Mouse (Mus musculus): Measurements from ENCODE around the gene Tmprss11a.

Gene Tmprss11a

DNA sequence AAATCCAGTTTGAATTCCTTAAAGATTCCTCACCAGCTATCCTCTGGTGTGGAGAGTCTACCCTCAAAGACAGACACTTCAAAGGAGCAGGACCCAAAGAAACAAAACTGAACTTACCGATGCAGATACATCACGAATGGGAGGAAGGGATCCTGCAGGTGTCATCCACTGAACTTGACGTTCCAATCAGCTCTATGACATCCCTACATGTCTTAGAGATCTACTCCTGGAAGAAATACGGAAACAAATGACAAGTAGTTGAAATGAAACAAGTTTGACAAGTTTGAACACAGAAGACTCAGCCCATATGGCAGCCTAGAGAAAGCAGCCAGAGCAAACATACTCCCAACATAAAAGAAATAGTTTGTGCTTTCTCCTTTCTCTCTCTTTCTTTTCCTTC is at the start of gene Tmprss11a:
Gene Tmprss11a, minus strand, starts transcription at position 101 of the 400 bp plus-strand sequence.
- no peak for DNase-seq

DNA sequence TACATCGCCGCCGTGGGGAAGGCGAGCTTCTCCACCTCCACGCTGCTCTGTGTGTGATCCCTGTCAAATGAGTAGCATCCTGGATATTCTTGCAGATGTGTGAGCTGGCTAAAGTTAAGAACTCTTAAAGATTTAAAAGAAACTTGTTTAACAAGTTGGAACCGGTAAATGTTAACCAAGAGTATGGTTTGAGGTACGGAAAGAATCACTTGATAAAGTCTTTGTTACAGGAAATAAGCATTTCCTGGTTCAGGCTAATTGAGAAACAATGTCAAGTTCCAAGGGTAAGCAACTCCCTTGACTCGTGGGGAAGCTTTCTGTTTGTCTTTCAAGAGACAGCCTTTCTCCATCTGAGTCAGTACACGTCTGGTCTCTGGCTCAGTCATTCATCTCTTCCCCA is 49.7 kb upstream of the Tmprss11a start, which contains the start of gene Tmprss11g:
Gene Tmprss11g, minus strand, starts transcription at position 101 of the 400 bp plus-strand sequence.
- DNase-seq, result no peak

DNA sequence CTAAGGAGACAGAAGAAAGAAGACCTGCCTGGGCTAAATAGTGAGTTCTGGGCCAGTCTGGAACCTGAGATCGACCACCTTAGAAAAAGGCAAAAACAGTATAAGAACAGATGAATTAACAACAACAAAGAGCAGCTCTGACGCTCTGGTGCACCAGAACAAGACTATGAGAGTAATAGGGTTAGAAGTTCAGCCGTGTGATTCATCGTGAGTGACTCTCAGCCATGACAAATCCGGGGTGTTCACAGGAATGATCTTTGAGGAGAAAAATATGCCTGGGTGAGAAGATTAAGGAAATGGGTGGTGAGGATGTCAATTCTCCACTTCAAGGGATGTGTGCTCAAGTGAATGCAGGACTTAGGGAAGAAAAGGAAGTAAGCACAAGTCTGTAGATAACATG is 42.7 kb upstream of the Tmprss11a start:
- DNase-seq, result no peak

DNA sequence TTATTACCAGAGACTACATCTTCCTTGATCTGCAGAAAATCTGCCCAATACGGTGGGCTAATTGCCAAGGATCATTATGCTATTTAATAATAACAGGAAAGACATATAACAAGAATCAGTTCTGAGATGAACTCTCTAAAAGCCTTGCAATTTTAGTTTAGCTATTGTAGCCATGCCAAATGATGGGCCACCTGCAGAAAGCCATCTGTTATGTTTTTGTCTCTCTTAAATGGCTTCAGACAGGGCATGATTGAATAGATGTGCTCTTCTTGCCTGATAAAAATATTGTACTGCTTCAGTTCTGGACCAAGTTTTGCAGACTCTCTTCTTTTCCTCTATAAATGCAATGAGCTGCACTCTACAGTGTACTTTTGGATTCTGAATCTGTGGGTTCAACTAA is 24.7 kb upstream of the Tmprss11a start:
- no peak for DNase-seq

DNA sequence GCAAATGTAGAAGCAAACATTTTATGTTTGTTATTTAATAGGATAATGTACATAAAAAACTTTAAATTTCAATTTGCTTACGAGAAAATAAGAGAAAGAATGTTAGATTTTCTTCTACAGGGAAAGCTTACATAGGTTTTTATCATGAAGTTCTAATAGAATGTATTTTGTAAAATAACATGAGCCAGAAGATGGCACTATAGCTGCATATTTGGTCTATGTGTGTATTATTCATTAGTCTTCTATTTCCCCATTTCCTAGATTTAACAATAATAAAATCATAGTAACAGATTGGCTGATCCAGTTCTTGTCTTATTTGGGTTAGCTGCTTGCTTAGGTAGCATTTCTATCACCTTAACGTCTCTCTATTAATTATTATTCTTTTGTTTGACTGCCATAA is 13.8 kb upstream of the Tmprss11a start:
- DNase-seq, result no peak

DNA sequence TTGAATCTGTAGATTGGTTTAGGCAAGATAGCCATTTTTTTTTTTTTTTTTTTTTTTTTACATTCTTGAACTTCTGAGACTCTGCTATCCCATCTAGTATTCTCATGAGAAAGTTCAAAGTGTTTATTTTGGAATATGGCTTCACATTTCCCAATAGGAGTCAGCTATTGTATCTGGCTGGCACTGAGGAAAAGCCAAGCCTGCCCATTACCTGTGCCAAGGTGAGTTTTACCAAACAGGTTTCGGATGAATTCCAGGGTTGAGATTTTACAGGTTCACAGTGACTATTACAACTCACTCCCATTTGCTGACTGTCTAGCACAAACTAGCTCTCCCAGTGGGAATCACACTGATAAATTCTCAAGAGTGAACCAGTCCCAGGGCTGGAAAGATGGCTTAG is 13.2 kb upstream of the Tmprss11a start:
- no peak for DNase-seq

DNA sequence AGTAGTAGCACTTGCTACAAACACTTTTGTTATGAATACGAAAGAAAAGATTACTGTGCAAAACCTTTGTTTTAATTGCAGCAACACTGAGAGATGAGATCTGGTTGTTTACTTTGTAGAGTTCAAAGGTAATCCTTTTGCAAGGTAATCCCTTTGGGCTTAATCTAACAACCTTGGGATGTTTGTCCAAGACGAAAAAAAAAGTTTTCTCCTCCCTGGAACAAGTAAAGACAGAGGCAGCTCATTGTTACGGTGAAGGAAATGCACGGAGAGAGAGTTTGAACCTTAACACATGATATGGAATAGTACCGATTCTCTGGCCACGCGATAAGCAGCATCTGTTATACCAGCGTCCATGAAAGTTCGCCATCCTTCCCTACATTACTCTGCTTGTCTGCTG is 5.1 kb upstream of the Tmprss11a start:
- no peak for DNase-seq

DNA sequence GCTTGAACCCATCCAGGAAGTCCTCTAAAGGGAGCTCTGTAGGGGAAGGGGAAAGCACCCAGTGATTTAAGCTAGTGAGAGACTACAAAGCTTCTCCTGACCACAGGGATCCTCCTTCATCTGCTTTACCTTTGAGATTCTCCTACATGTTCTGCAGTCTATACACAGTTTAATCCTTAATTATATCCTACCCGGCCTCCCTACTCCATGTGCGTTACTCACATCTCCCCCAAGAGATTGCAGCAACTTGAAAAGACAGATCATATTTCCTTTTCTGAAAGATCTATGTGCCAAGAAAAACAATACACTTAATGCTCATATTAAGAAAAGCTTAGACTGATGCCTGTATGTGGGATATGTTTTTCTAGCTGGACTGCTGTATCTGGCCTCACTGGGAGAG is 29.5 kb downstream of the Tmprss11a start:
- DNase-seq, result no peak

DNA sequence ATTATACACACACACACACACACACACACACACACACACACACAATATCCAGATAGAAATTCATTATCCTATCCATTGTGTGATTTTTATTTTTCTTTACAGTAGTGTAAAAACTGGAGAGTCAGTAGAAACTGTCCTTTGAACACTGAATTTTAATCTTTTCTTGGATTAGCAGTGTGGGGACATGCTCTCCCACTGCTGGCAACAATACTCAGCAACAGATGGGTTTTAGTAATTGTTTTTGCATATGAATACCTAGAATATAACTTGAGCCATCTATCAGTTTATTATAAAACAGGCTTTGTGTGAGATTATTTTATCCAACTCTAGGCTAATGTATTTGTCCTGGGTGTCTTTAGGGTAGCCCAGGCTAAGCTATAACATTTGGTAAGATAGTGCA is 30.2 kb downstream of the Tmprss11a start:
- no peak for DNase-seq

DNA sequence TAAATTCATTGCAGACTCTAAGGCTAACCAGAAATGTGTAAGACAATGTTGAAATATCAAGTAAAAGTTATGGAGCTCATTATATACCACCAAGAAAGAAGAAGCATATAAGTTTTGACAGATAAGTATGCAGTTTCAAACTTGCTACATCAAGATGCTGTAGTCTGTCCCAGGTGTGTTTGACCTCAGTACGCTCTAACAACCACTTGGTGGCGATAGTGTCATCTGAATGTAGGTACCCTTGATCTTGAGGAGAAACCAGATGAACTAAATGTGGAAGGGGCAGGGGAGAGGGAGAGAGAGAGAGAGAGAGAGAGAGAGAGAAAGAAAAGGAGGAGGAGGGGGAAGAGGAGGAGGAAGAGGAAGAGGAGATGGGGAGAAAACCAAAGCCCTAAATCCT is 36.1 kb downstream of the Tmprss11a start:
- no peak for DNase-seq

DNA sequence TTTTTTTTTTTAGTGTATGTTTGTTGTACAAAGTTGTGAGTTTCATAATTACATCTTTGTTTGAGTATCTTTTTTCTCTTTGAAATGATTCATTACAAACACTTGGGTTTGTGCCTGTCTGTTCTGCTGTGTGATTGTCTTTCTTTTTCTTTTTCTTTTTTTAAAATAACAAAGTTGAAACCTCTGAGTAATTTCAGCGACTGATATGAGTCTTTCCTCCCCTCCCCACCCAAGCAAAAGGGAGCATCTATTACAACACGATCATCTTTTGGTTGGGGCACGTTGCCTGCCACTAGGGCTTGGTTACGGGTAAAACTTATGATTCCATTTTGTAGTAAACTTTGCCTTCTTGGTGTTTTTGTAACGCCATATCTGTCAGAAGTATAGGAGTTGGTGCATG is 37.7 kb downstream of the Tmprss11a start:
- DNase-seq, result no peak

DNA sequence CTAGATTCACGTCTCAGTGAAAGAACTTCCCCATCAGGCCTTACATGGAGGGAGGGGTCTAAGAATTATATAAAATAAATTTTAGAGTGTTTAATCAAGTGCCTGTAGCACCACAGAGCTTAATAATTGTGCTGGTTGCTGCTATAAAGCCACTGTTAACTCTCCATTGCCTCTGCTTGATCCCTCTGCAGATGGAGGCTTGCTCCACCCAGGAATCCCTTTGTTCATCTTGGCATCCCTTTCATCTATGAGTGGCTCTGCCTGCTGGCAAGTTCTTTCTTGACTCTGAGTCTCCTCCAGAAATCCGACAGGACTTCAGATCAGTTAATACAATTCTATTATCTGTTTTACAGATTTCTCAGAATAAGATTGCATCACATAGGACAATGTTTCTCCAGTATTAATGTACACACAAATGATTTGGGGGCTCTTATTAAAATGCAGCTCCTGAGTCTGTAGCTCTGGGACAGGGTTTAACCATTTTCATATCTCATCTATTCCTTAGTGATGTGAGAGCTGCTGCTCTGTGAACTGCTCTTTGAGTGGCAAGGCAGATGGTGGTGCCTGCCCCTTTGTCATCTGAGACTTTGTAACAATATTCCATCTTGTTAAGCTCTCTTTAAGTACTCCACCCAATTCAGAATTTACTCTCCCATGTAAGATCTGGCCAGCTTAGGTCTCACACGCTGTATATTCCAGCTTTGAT is 47.3 kb downstream of the Tmprss11a start:
- DNase-seq, result no peak

DNA sequence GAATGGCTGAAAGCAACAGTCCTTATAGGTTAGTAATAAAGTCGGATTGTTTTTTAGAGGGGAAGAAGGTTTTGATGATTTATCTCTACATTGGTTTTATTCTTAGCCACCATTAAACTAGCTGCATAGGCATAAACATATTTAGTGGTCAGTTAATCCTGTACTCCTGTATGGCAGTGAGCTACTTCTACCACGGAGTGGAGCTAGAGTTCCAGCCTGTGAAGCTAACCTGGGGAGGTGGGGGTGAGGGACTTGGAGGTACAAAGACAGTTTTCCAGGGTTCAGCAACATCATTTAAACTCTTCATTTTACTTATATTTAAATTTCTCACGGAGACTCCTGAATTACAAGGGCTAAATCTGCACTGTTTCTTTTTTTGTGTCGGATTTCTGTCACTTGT is 49.3 kb downstream of the Tmprss11a start:
- DNase-seq, result no peak

DNA sequence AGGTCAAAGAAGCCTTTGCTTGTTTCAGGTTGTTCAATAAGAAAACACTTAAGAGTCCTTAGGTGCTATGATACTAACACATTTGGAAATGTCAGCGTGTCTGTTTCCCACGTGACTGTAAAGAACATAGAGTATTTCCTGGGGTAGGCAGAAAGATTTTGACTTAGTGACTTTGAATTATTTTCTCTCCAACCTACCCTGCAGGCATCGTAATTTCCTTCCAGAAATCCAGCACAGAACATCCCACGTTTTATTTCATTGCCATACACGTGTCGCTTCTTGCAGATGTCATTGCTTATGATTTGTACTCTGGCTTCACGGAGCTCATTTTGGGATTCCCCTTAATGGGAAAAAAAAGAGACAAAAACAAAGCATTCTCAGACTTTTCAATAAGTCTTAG is 54.5 kb downstream of the Tmprss11a start:
- no peak for DNase-seq

DNA sequence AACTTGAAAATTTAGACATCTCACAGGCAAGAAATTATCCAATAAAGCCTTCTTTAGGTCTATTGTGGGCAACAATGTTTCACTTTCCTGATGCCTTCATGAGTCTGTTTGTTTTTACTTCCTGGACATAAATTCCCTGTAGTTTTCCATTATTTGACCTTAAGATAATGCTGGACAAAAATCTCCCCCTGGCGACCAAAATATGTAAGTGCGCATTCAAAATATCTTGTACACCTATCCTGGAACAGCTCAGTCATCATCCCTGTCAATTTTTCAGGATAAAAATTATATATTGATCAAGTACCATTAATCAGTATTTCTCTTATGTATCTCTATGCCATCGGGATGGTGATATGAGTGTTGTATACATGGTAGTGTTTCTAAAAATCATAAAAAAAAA is 58.0 kb downstream of the Tmprss11a start:
- no peak for DNase-seq

DNA sequence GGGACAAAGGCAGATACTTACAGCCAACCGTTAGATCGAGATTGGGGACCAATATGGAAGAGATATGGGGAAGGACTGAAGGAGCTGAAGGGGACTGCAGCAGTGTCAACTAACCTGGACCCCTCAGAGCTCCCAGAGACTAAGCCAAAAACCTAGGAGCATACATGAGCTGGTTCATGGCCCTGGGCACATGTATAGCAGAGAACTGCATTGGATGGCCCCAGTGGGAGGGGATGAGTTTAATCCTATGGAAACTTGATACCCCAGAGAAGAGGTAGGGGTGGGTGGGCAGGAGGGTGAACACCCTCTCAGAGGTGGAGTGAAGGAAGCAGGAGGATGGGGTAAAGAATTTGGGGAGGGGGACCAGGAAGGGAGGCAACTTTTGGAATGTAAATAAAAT is 60.8 kb downstream of the Tmprss11a start:
- DNase-seq, result no peak

DNA sequence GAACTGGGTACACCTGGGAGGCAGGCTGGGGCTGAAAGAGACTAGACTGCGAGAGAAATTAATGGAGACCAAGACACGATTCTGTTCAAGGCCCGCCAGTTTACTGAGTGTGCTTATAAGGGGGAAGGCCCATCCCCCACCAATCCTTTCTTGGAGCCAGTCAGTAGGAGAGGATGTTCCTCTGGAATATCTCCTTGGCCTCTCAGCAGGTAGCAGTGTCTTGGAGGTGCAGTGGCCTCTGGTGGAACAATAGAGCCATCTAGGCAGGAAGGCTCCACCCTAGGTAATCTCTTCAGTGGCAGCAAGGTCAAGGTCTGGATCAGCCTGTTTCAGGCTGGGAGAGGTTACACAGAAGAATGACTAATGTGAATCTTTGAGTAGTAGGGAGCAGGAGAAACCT is 61.6 kb downstream of the Tmprss11a start:
- no peak for DNase-seq

DNA sequence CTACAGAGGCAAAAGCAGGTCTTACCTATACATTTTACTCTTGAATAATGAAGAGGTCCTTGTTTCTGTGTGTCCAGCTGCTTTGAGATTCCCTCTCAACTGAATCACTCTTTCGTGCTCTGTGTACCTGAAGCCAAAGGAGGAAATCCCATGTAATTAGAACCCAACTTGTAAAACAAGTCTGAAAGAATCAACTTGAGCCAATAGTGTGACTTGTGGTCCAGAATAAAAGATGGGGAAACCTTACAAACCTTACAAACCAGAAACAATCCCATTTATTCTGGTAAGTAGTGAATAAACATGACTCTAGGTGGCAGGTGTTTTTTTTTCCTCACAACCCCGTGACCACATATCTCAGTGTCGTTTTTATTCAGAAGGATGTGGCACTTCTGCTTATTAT is 95.5 kb downstream of the Tmprss11a start, which contains the start of gene Tmprss11d:
Gene Tmprss11d, minus strand, starts transcription at position 101 of the 400 bp plus-strand sequence.
- DNase-seq, result no peak

Measured in thymus, postnatal 25 days (tissue).